Mouse (Mus musculus): Measurements from ENCODE around the gene Nr2f6. TPM values are rescaled to one million over a fixed set of nuclear protein-coding genes. Genes with fewer than 3 reads are reported as not detected.

Nr2f6 gene
- total RNA-seq (2021), result 10 to 100 TPM; 64.9 to 66.4 TPM

GRCm38 (mm10) chr8:71381421-71381970 is at the start of gene Nr2f6:
Gene Nr2f6, minus strand, starts transcription at chr8:71381960.
- DNase-seq, result peak; percentile 83

- DNase-seq, result no peak
Observed at GRCm38 (mm10) chr8:71422121-71422520, 40.4 kb upstream of the Nr2f6 start.

GRCm38 (mm10) chr8:71411535-71412273 is 29.9 kb upstream of the Nr2f6 start:
- no peak for DNase-seq

- DNase-seq, result no peak
Observed at GRCm38 (mm10) chr8:71408231-71408630, 26.5 kb upstream of the Nr2f6 start.

GRCm38 (mm10) chr8:71407441-71407840 is 25.7 kb upstream of the Nr2f6 start:
- DNase-seq, result no peak

- DNase-seq, result peak; percentile 85
Observed at GRCm38 (mm10) chr8:71406099-71407015, 24.6 kb upstream of the Nr2f6 start.

- peak; percentile 99 for DNase-seq
Observed at GRCm38 (mm10) chr8:71405401-71406098, 23.8 kb upstream of the Nr2f6 start, which contains the start of gene Ankle1. Gene Ankle1, plus strand, starts transcription at chr8:71406010.

- no peak for DNase-seq
Observed at GRCm38 (mm10) chr8:71404951-71405351, 23.2 kb upstream of the Nr2f6 start.

GRCm38 (mm10) chr8:71404011-71404410 is 22.3 kb upstream of the Nr2f6 start:
- no peak for DNase-seq

- no peak for DNase-seq
Observed at GRCm38 (mm10) chr8:71403107-71403885, 21.5 kb upstream of the Nr2f6 start.

- DNase-seq, result no peak
Observed at GRCm38 (mm10) chr8:71402446-71402964, 20.7 kb upstream of the Nr2f6 start.

- no peak for DNase-seq
Observed at GRCm38 (mm10) chr8:71401454-71401853, 19.7 kb upstream of the Nr2f6 start.

- DNase-seq, result no peak
Observed at GRCm38 (mm10) chr8:71400826-71401225, 19.1 kb upstream of the Nr2f6 start.

- DNase-seq, result peak; percentile 15
Observed at GRCm38 (mm10) chr8:71397701-71398100, 15.9 kb upstream of the Nr2f6 start.

- DNase-seq, result peak; percentile 93
Observed at GRCm38 (mm10) chr8:71396639-71397305, 15.0 kb upstream of the Nr2f6 start, which contains the start of gene Babam1. Gene Babam1, plus strand, starts transcription at chr8:71396861.

GRCm38 (mm10) chr8:71395629-71396028 is 13.9 kb upstream of the Nr2f6 start, which contains the start of gene Ushbp1:
Gene Ushbp1, minus strand, starts transcription at chr8:71395802.
- peak; percentile 56 for DNase-seq

GRCm38 (mm10) chr8:71395071-71395470 is 13.3 kb upstream of the Nr2f6 start:
- peak; percentile 5 for DNase-seq

GRCm38 (mm10) chr8:71394481-71394880 is 12.7 kb upstream of the Nr2f6 start:
- DNase-seq, result peak; percentile 4

GRCm38 (mm10) chr8:71392871-71393270 is 11.1 kb upstream of the Nr2f6 start:
- DNase-seq, result no peak

- no peak for DNase-seq
Observed at GRCm38 (mm10) chr8:71392391-71392790, 10.6 kb upstream of the Nr2f6 start.

GRCm38 (mm10) chr8:71391696-71392095 is 9.9 kb upstream of the Nr2f6 start:
- DNase-seq, result no peak
